Mouse (Mus musculus) T-helper 17 cell (primary cell): Measurements from ENCODE around the gene 1700029I15Rik.

Experiments
- in situ Hi-C, 2 experiments: fragments of 300-600 bp; cut with MboI, MseI; formaldehyde crosslinking; loops; 1 replicate in 1 of 2; 2 replicates in 1 of 2; pipeline ENCODE4 v1.15.1; 2025; ENCODE audit warnings: high pct_unique_total_duplicates in 2 of 2

The 1700029I15Rik gene

GRCm38 (mm10) chr2:92381901-92382588 lies at the start of gene 1700029I15Rik:
1700029I15Rik (plus strand) TSS chr2:92382538.
- in situ Hi-C loops, result loop anchor here in 1 of 2 experiments (10.0 kb wide), 1 partner anchor 783 kb away; no protein-coding TSS in a partner anchor

- in situ Hi-C loops, result no loop called here
Observed at GRCm38 (mm10) chr2:92342418-92342817, 39.9 kb upstream of the 1700029I15Rik start.

- in situ Hi-C loops, result no loop called here
Observed at GRCm38 (mm10) chr2:92347191-92347590, 35.1 kb upstream of the 1700029I15Rik start.

- in situ Hi-C loops, result no loop called here
Observed at GRCm38 (mm10) chr2:92349589-92350425, 32.5 kb upstream of the 1700029I15Rik start.

- in situ Hi-C loops, result no loop called here
Observed at GRCm38 (mm10) chr2:92350686-92351085, 31.7 kb upstream of the 1700029I15Rik start.

GRCm38 (mm10) chr2:92353402-92353801 lies 28.9 kb upstream of the 1700029I15Rik start:
- in situ Hi-C loops, result no loop called here

GRCm38 (mm10) chr2:92354224-92354623 lies 28.1 kb upstream of the 1700029I15Rik start:
- in situ Hi-C loops, result no loop called here

GRCm38 (mm10) chr2:92359301-92359700 lies 23.0 kb upstream of the 1700029I15Rik start:
- in situ Hi-C loops, result no loop called here

- in situ Hi-C loops, result no loop called here
Observed at GRCm38 (mm10) chr2:92360186-92360823, 22.0 kb upstream of the 1700029I15Rik start.

GRCm38 (mm10) chr2:92360893-92361292 lies 21.4 kb upstream of the 1700029I15Rik start:
- in situ Hi-C loops, result no loop called here

- in situ Hi-C loops, result no loop called here
Observed at GRCm38 (mm10) chr2:92361795-92362194, 20.5 kb upstream of the 1700029I15Rik start.

- in situ Hi-C loops, result no loop called here
Observed at GRCm38 (mm10) chr2:92362571-92363228, 19.6 kb upstream of the 1700029I15Rik start.

GRCm38 (mm10) chr2:92364086-92364485 lies 18.3 kb upstream of the 1700029I15Rik start:
- in situ Hi-C loops, result no loop called here

GRCm38 (mm10) chr2:92365568-92365967 lies 16.8 kb upstream of the 1700029I15Rik start:
- in situ Hi-C loops, result no loop called here

GRCm38 (mm10) chr2:92367383-92368029 lies 14.8 kb upstream of the 1700029I15Rik start:
- in situ Hi-C loops, result no loop called here

GRCm38 (mm10) chr2:92370375-92370774 lies 12.0 kb upstream of the 1700029I15Rik start:
- in situ Hi-C loops, result loop anchor here (5.0 to 10.0 kb wide), 2 partner anchors 62 to 64 kb away; partner anchors contain the start of gene Cry2 (in 2 of the 2)

GRCm38 (mm10) chr2:92370821-92371805 lies 11.2 kb upstream of the 1700029I15Rik start:
- in situ Hi-C loops, result loop anchor here (5.0 to 10.0 kb wide), 2 partner anchors 61 to 64 kb away; partner anchors contain the start of gene Cry2 (in 2 of the 2)

GRCm38 (mm10) chr2:92371971-92372690 lies 10.2 kb upstream of the 1700029I15Rik start:
- in situ Hi-C loops, result loop anchor here (5.0 to 10.0 kb wide), 2 partner anchors 60 to 63 kb away; partner anchors contain the start of gene Cry2 (in 2 of the 2)
